Mouse (Mus musculus): Measurements from ENCODE around the gene Gm9507.
"Not testable (repeated sequence)": the region's sequence is repeated elsewhere in the genome, so short reads cannot be mapped to it uniquely, and the experiment has no call there.

Gene Gm9507

GRCm38 (mm10) chr10:77771225-77771624 is 40.4 kb downstream of the Gm9507 start, which contains the start of gene Gm3238:
Gene Gm3238, minus strand, starts transcription at chr10:77771325.
- DNase-seq (ENCODE audit: low spot score): not testable (repeated sequence)

GRCm38 (mm10) chr10:77769727-77770126 is 41.9 kb downstream of the Gm9507 start:
- DNase-seq (ENCODE audit: low spot score): no peak
